Mouse (Mus musculus): Measurements from ENCODE around the gene Khk. TPM values are rescaled to one million over a fixed set of nuclear protein-coding genes. Genes with fewer than 3 reads are reported as not detected.

Gene Khk
- total RNA-seq, 2 experiments from 2014 or later = 37.5 to 64.9 TPM

GRCm38 (mm10) chr5:30913060-30913841 lies 8.0 kb upstream of the Khk start, which contains the start of gene Emilin1:
TSS of gene Emilin1 (plus strand) at chr5:30913402.
- peak; percentile 48 to 63 for DNase-seq

GRCm38 (mm10) chr5:30914101-30914635 lies 7.1 kb upstream of the Khk start:
- no peak for DNase-seq

GRCm38 (mm10) chr5:30914849-30915248 lies 6.4 kb upstream of the Khk start:
- no peak for DNase-seq

GRCm38 (mm10) chr5:30915456-30915855 lies 5.8 kb upstream of the Khk start:
- DNase-seq = no peak

- DNase-seq = peak; percentile 85 to 91
These were observed 5.2 kb upstream of the Khk start for GRCm38 (mm10) chr5:30915974-30916433.

GRCm38 (mm10) chr5:30916841-30917240 lies 4.4 kb upstream of the Khk start:
- no peak for DNase-seq

GRCm38 (mm10) chr5:30917348-30917747 lies 3.9 kb upstream of the Khk start:
- DNase-seq = no peak

GRCm38 (mm10) chr5:30917891-30918670 lies 3.1 kb upstream of the Khk start:
- DNase-seq = no peak

- DNase-seq = no peak
These were observed 2.5 kb upstream of the Khk start for GRCm38 (mm10) chr5:30918691-30919090.

- no peak for DNase-seq
These were observed 1.2 kb upstream of the Khk start for GRCm38 (mm10) chr5:30919831-30920614.

- no peak for DNase-seq
These were observed 610 bp upstream of the Khk start for GRCm38 (mm10) chr5:30920621-30921020.

GRCm38 (mm10) chr5:30922581-30923041 lies 1.4 kb downstream of the Khk start:
- no peak for DNase-seq

GRCm38 (mm10) chr5:30923119-30923518 lies 1.9 kb downstream of the Khk start:
- no peak for DNase-seq

- DNase-seq = no peak
These were observed 3.4 kb downstream of the Khk start for GRCm38 (mm10) chr5:30924614-30925013.

- no peak for DNase-seq
These were observed 4.0 kb downstream of the Khk start for GRCm38 (mm10) chr5:30925217-30925616.

GRCm38 (mm10) chr5:30926073-30926472 lies 4.8 kb downstream of the Khk start:
- DNase-seq = no peak

- peak; percentile 46 to 51 for DNase-seq
These were observed 6.8 kb downstream of the Khk start for GRCm38 (mm10) chr5:30927945-30928529.

- peak; percentile 78 to 85 for DNase-seq
These were observed 8.9 kb downstream of the Khk start for GRCm38 (mm10) chr5:30930121-30930520.

- no peak for DNase-seq
These were observed 9.6 kb downstream of the Khk start for GRCm38 (mm10) chr5:30930846-30931245.

- no peak for DNase-seq
These were observed 10.1 kb downstream of the Khk start for GRCm38 (mm10) chr5:30931378-30931777.

- DNase-seq = no peak
These were observed 12.5 kb downstream of the Khk start for GRCm38 (mm10) chr5:30933705-30934104.
